Mouse (Mus musculus) liver, postnatal 0 days (tissue): ENCODE measurements at regions not wholly inside any gene's neighbourhood (a gene's known extent, or its start where the extent isn't known, plus 50 kb on each side); places are given as distances from the start of the nearest gene placed in this dataset.

Experiments used
- ATAC-seq: fragments of 200-750 bp; cut with Nextera tagmentation; 2 replicates; pipeline ENCODE4 v1.8.0; 2017; ENCODE audit warnings: mild to moderate bottlenecking, moderate library complexity
- DNase-seq: peaks from one replicate; pipeline ENCODE4 v3.0.0-alpha.2; 2016
- H3K27ac ChIP-seq: fragments of 300-500 bp; sonication (generic); 2 replicates; pipeline ENCODE4 v1.5.1; 2014; ENCODE audit warnings: antibody characterized with exemption, moderate library complexity, mild to moderate bottlenecking, low read depth
- H3K27me3 ChIP-seq: fragments of 300-500 bp; sonication (generic); 2 replicates; pipeline ENCODE4 v1.6.1; 2014; ENCODE audit warnings: low read length, control low read depth, mixed read lengths; ENCODE audit not compliant: insufficient read depth
- H3K36me3 ChIP-seq: fragments of 300-500 bp; sonication (generic); replicated peaks from 2 replicates; pipeline ENCODE4 v1.6.1; 2014; ENCODE audit warnings: mild to moderate bottlenecking, control low read depth, low read length, moderate library complexity, mixed read lengths; ENCODE audit not compliant: insufficient read depth
- H3K4me1 ChIP-seq: fragments of 300-500 bp; sonication (generic); 2 replicates; pipeline ENCODE4 v1.6.1; 2014; ENCODE audit warnings: antibody characterized with exemption, mild to moderate bottlenecking, control low read depth; ENCODE audit not compliant: insufficient read depth
- H3K4me2 ChIP-seq: fragments of 300-500 bp; sonication (generic); 2 replicates; pipeline ENCODE4 v1.6.1; 2014; ENCODE audit warnings: low read depth, mild to moderate bottlenecking, low read length, moderate library complexity, mixed read lengths
- H3K4me3 ChIP-seq: fragments of 300-500 bp; sonication (generic); 2 replicates; pipeline ENCODE4 v1.5.1; 2014; ENCODE audit warnings: low read depth, low read length
- H3K9ac ChIP-seq: fragments of 300-500 bp; sonication (generic); replicated peaks from 2 replicates; pipeline ENCODE4 v1.6.1; 2014; ENCODE audit warnings: mild to moderate bottlenecking, moderate library complexity
- H3K9me3 ChIP-seq: fragments of 300-500 bp; sonication (generic); 2 replicates; pipeline ENCODE4 v1.6.1; 2016; ENCODE audit warnings: mild to moderate bottlenecking, control low read depth, low read length, mixed read lengths
- CTCF ChIP-seq: sonication (generic); IDR thresholded peaks from 2 replicates; pipeline ENCODE4 v1.5.1; 2016; ENCODE audit warnings: antibody characterized with exemption, low read depth
- EP300 ChIP-seq: IDR thresholded peaks from 2 replicates; pipeline ENCODE4 v1.6.1; 2016; ENCODE audit warnings: antibody characterized with exemption, low read depth, mild to moderate bottlenecking
- WGBS: fragments of 180-500 bp; shearing (Covaris S2); extraction: QIAGEN DNeasy Blood & Tissue Kit; methylation state at CpG from one replicate; pipeline ENCODE4 v1.1.7; 2014; ENCODE audit not compliant: insufficient replicate concordance; 5-methylcytosine and 5-hydroxymethylcytosine counted together

GRCm38 (mm10) chr7:111937547-111937946 is 85.8 kb upstream of the Usp47 start:
- H3K4me2 ChIP-seq = no peak overlapping the region
- no peaks in the 10 kb centered on the region for H3K27me3 ChIP-seq
- H3K9me3 ChIP-seq = no peaks in the 10 kb centered on the region
- DNase-seq (no peak), ATAC-seq (no peak)
- H3K27ac ChIP-seq = no peak overlapping the region
- no peak overlapping the region for H3K4me3 ChIP-seq
- no peak for TF ChIP-seq EP300
- WGBS = 62% methylated on average over 3 of the region's 3 CpGs
- H3K9ac ChIP-seq = no peak overlapping the region
- H3K4me1 ChIP-seq = no peaks in the 10 kb centered on the region
- H3K36me3 ChIP-seq = no peaks in the 10 kb centered on the region

GRCm38 (mm10) chr7:111937102-111937501 is 86.2 kb upstream of the Usp47 start:
- H3K9me3 ChIP-seq = no peaks in the 10 kb centered on the region
- no peak overlapping the region for H3K9ac ChIP-seq
- WGBS = 62% methylated on average over 2 of the region's 2 CpGs
- no peak overlapping the region for H3K27ac ChIP-seq
- H3K4me3 ChIP-seq = no peak overlapping the region
- H3K4me2 ChIP-seq = no peak overlapping the region
- no peaks in the 10 kb centered on the region for H3K36me3 ChIP-seq
- ATAC-seq (no peak), DNase-seq (no peak)
- no peaks in the 10 kb centered on the region for H3K4me1 ChIP-seq
- TF ChIP-seq CTCF = no peak
- no peak for TF ChIP-seq EP300
- no peaks in the 10 kb centered on the region for H3K27me3 ChIP-seq

GRCm38 (mm10) chr7:111932725-111933124 is 90.6 kb upstream of the Usp47 start:
- H3K27me3 ChIP-seq = no peaks in the 10 kb centered on the region
- no peaks in the 10 kb centered on the region for H3K9me3 ChIP-seq
- no peak overlapping the region for H3K4me3 ChIP-seq
- H3K9ac ChIP-seq = no peak overlapping the region
- no peaks in the 10 kb centered on the region for H3K36me3 ChIP-seq
- no peak for TF ChIP-seq CTCF
- no peak for TF ChIP-seq EP300
- H3K4me2 ChIP-seq = no peak overlapping the region
- DNase-seq (no peak), ATAC-seq (no peak)
- no peaks in the 10 kb centered on the region for H3K4me1 ChIP-seq
- H3K27ac ChIP-seq = no peak overlapping the region
- 77% methylated on average over 2 of the region's 2 CpGs for WGBS

- WGBS = 73% methylated on average over 1 of the region's 1 CpGs
- TF ChIP-seq EP300 = no peak
- TF ChIP-seq CTCF = no peak
Measured at GRCm38 (mm10) chr7:111919961-111920360, 103.3 kb upstream of the Usp47 start.

GRCm38 (mm10) chr7:111903741-111904231 is 119.5 kb upstream of the Usp47 start:
- Histone ChIP-seq H3K27ac (no peak overlapping the region), H3K4me3 (no peak overlapping the region), H3K36me3 (no peaks in the 10 kb centered on the region), H3K4me1 (no peaks in the 10 kb centered on the region), H3K9me3 (no peaks in the 10 kb centered on the region), H3K9ac (no peak overlapping the region), H3K27me3 (no peaks in the 10 kb centered on the region), H3K4me2 (no peak overlapping the region)
- TF ChIP-seq CTCF (no peak), EP300 (no peak)
- ATAC-seq (no peak), DNase-seq (no peak)
- 53% methylated on average over 7 of the region's 7 CpGs for WGBS

More at GRCm38 (mm10) chr7:111919961-111920360, 103.3 kb upstream of the Usp47 start:
- no peaks in the 10 kb centered on the region for H3K4me1 ChIP-seq
- no peak overlapping the region for H3K4me2 ChIP-seq
- H3K9ac ChIP-seq = no peak overlapping the region
- H3K27ac ChIP-seq = no peak overlapping the region
- H3K27me3 ChIP-seq = no peaks in the 10 kb centered on the region
- H3K4me3 ChIP-seq = no peak overlapping the region
- no peaks in the 10 kb centered on the region for H3K9me3 ChIP-seq
- DNase-seq (no peak), ATAC-seq (no peak)
- no peaks in the 10 kb centered on the region for H3K36me3 ChIP-seq

GRCm38 (mm10) chr7:111897016-111897415 is 117.2 kb upstream of the Galnt18 start:
- no peaks in the 10 kb centered on the region for H3K36me3 ChIP-seq
- no peaks in the 10 kb centered on the region for H3K9me3 ChIP-seq
- H3K4me3 ChIP-seq = no peak overlapping the region
- H3K27me3 ChIP-seq = no peaks in the 10 kb centered on the region
- WGBS = 63% methylated on average over 1 of the region's 1 CpGs
- TF ChIP-seq CTCF (no peak), EP300 (no peak)
- no peaks in the 10 kb centered on the region for H3K4me1 ChIP-seq
- no peak overlapping the region for H3K9ac ChIP-seq
- no peak overlapping the region for H3K4me2 ChIP-seq
- ATAC-seq (no peak), DNase-seq (no peak)
- H3K27ac ChIP-seq = no peak overlapping the region

GRCm38 (mm10) chr7:111896255-111896654 is 116.5 kb upstream of the Galnt18 start:
- no peaks in the 10 kb centered on the region for H3K27me3 ChIP-seq
- no peak overlapping the region for H3K4me3 ChIP-seq
- H3K9me3 ChIP-seq = no peaks in the 10 kb centered on the region
- WGBS = 52% methylated on average over 5 of the region's 5 CpGs
- DNase-seq (no peak), ATAC-seq (no peak)
- no peak overlapping the region for H3K4me2 ChIP-seq
- H3K36me3 ChIP-seq = no peaks in the 10 kb centered on the region
- H3K27ac ChIP-seq = no peak overlapping the region
- TF ChIP-seq EP300 (no peak), CTCF (no peak)
- no peaks in the 10 kb centered on the region for H3K4me1 ChIP-seq
- H3K9ac ChIP-seq = no peak overlapping the region
